Mouse (Mus musculus) c-Kit-positive CD71-positive TER-119-negative erythroid progenitor cells, embryonic 14.5 days (primary cell): ENCODE results near the gene Exog.
A peak's percentile ranks its signal among the peaks of the same experiment; 100 is the strongest.

Experiments
- DNase-seq: peaks from one replicate; pipeline ENCODE4 v3.0.0-alpha.2; 2013; ENCODE audit warnings: low read depth

Gene Exog

GRCm38 (mm10) chr9:119444738-119445429 is at the start of gene Exog:
Exog (plus strand) TSS chr9:119444943.
- DNase-seq: peak; percentile 87

GRCm38 (mm10) chr9:119401351-119401750 is 43.4 kb upstream of the Exog start:
- DNase-seq: peak; percentile 8

GRCm38 (mm10) chr9:119401801-119402214 is 42.9 kb upstream of the Exog start, which contains the start of gene Acvr2b:
Acvr2b (plus strand) TSS chr9:119402118.
- peak; percentile 74 for DNase-seq

- DNase-seq: peak; percentile 9
These were observed 42.2 kb upstream of the Exog start for GRCm38 (mm10) chr9:119402253-119403235.

- DNase-seq: no peak
These were observed 41.5 kb upstream of the Exog start for GRCm38 (mm10) chr9:119403236-119403641.

GRCm38 (mm10) chr9:119404090-119404489 is 40.7 kb upstream of the Exog start:
- DNase-seq: no peak

- DNase-seq: no peak
These were observed 36.9 kb upstream of the Exog start for GRCm38 (mm10) chr9:119407884-119408283.

- DNase-seq: no peak
These were observed 35.7 kb upstream of the Exog start for GRCm38 (mm10) chr9:119408898-119409664.

- no peak for DNase-seq
These were observed 34.9 kb upstream of the Exog start for GRCm38 (mm10) chr9:119409864-119410263.

GRCm38 (mm10) chr9:119418025-119418424 is 26.7 kb upstream of the Exog start:
- DNase-seq: no peak

GRCm38 (mm10) chr9:119419852-119420438 is 24.8 kb upstream of the Exog start:
- no peak for DNase-seq

GRCm38 (mm10) chr9:119425217-119425975 is 19.3 kb upstream of the Exog start:
- DNase-seq: no peak

- no peak for DNase-seq
These were observed 18.7 kb upstream of the Exog start for GRCm38 (mm10) chr9:119425976-119426415.

GRCm38 (mm10) chr9:119426483-119426882 is 18.3 kb upstream of the Exog start:
- no peak for DNase-seq

GRCm38 (mm10) chr9:119430311-119430710 is 14.4 kb upstream of the Exog start:
- peak; percentile 48 for DNase-seq

- no peak for DNase-seq
These were observed 8.9 kb upstream of the Exog start for GRCm38 (mm10) chr9:119435855-119436254.

- no peak for DNase-seq
These were observed 6.7 kb upstream of the Exog start for GRCm38 (mm10) chr9:119438065-119438464.

GRCm38 (mm10) chr9:119438498-119439000 is 6.2 kb upstream of the Exog start:
- no peak for DNase-seq

GRCm38 (mm10) chr9:119445737-119446136 is 994 bp downstream of the Exog start:
- peak; percentile 28 for DNase-seq

GRCm38 (mm10) chr9:119455967-119456366 is 11.2 kb downstream of the Exog start:
- no peak for DNase-seq

- DNase-seq: no peak
These were observed 12.4 kb downstream of the Exog start for GRCm38 (mm10) chr9:119457122-119457521.
